Mouse (Mus musculus): ENCODE measurements around the gene Lemd1.

DNA sequence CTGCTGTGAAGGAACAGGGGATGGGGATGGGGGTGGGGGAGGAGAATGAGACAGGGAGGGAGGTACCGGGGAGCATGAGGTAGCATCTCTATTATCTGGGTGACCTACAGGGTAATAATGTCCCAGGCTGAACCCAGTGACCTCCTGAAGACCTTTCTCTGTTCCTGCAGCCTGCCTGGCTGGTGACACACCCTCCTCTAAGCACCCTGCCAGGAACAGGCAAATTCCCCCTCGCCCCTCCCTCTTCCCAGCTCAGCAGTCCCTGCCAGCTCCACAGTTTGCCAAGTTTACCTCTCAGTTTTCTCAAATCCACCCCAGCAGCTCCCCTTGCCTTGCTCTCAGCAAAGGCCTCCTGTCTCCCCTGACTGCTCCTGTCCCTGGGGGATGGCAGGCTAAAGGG, 32.5 kb upstream of the Lemd1 start:
- TF ChIP-seq POLR2A (IDR thresholded peaks at IDR 0.05; ENCODE audit: borderline replicate concordance, extremely low read depth, low read depth, low read length) (no peak), CTCF (IDR thresholded peaks at IDR 0.05; ENCODE audit: insufficient read depth, low read length) (no peak)

Measured in lung, adult 2 months (tissue).